Mouse (Mus musculus): ENCODE measurements at regions not wholly inside any gene's neighbourhood (a gene's known extent, or its start where the extent isn't known, plus 50 kb on each side); places are given as distances from the start of the nearest gene placed in this dataset.
A peak's percentile ranks its signal among the peaks of the same experiment; 100 is the strongest.

- no peak overlapping the region for H3K27ac ChIP-seq
- DNase-seq (ENCODE audit: low spot score) (no peak), ATAC-seq (ENCODE audit: low FRiP score) (no peak)
- H3K4me1 ChIP-seq (replicated peaks; ENCODE audit: control insufficient read depth, insufficient read depth, low read length) = no peaks in the 10 kb centered on the region
- H3K27me3 ChIP-seq (ENCODE audit: control insufficient read depth, insufficient read depth, low read length) = no peaks in the 10 kb centered on the region
- WGBS = 29% methylated on average over 1 of the region's 1 CpGs
- no peak overlapping the region for H3K9ac ChIP-seq
- no peak overlapping the region for H3K4me2 ChIP-seq (replicated peaks)
- no peaks in the 10 kb centered on the region for H3K9me3 ChIP-seq (ENCODE audit: control insufficient read depth, low read length)
- no peak overlapping the region for H3K4me3 ChIP-seq (replicated peaks; ENCODE audit: low read length)
- no peaks in the 10 kb centered on the region for H3K36me3 ChIP-seq (replicated peaks; ENCODE audit: control insufficient read depth, insufficient read depth)
These were observed 400.6 kb upstream of the Cypt12 start for GRCm38 (mm10) chr3:17547559-17548059.

GRCm38 (mm10) chr3:17582487-17582886 lies 365.7 kb upstream of the Cypt12 start:
- DNase-seq (ENCODE audit: low spot score) = peak; percentile 76
- peak overlapping the region; percentile 93 for H3K27ac ChIP-seq
- H3K9ac ChIP-seq = peak overlapping the region; percentile 54
- WGBS = 13% methylated on average over 9 of the region's 9 CpGs
- H3K27me3 ChIP-seq (ENCODE audit: control insufficient read depth, insufficient read depth, low read length) = no peaks in the 10 kb centered on the region
- H3K9me3 ChIP-seq (ENCODE audit: control insufficient read depth, low read length) = no peaks in the 10 kb centered on the region
- H3K4me1 ChIP-seq (replicated peaks; ENCODE audit: control insufficient read depth, insufficient read depth, low read length) = peaks cover 10% of the 10 kb centered on the region
- ATAC-seq (ENCODE audit: low FRiP score) = peak; percentile 61
- H3K36me3 ChIP-seq (replicated peaks; ENCODE audit: control insufficient read depth, insufficient read depth) = no peaks in the 10 kb centered on the region
- 0 out of 2 replicates have a peak overlapping the region, but pooled peaks have one; percentile 5 for H3K4me3 ChIP-seq (replicated peaks; ENCODE audit: low read length)
- peak overlapping the region; percentile 44 for H3K4me2 ChIP-seq (replicated peaks)

- Histone ChIP-seq H3K27ac (no peak overlapping the region), H3K4me1 (replicated peaks; ENCODE audit: control insufficient read depth, insufficient read depth, low read length) (no peaks in the 10 kb centered on the region), H3K27me3 (ENCODE audit: control insufficient read depth, insufficient read depth, low read length) (no peaks in the 10 kb centered on the region), H3K36me3 (replicated peaks; ENCODE audit: control insufficient read depth, insufficient read depth) (no peaks in the 10 kb centered on the region), H3K4me3 (replicated peaks; ENCODE audit: low read length) (no peak overlapping the region), H3K9ac (no peak overlapping the region), H3K9me3 (ENCODE audit: control insufficient read depth, low read length) (no peaks in the 10 kb centered on the region), H3K4me2 (replicated peaks) (no peak overlapping the region)
- peak; percentile 37; the same call in 1 of the 2 replicates for ATAC-seq (ENCODE audit: low FRiP score)
- no peak for DNase-seq (ENCODE audit: low spot score)
- WGBS = 62% methylated on average over 2 of the region's 2 CpGs
These were observed 358.2 kb upstream of the Cypt12 start for GRCm38 (mm10) chr3:17589956-17590546.

GRCm38 (mm10) chr3:17592463-17592862 lies 355.7 kb upstream of the Cypt12 start:
- WGBS = 20% methylated on average over 3 of the region's 3 CpGs
- Histone ChIP-seq H3K4me1 (replicated peaks; ENCODE audit: control insufficient read depth, insufficient read depth, low read length) (no peaks in the 10 kb centered on the region), H3K27me3 (ENCODE audit: control insufficient read depth, insufficient read depth, low read length) (no peaks in the 10 kb centered on the region), H3K27ac (no peak overlapping the region), H3K36me3 (replicated peaks; ENCODE audit: control insufficient read depth, insufficient read depth) (no peaks in the 10 kb centered on the region), H3K9me3 (ENCODE audit: control insufficient read depth, low read length) (no peaks in the 10 kb centered on the region), H3K9ac (no peak overlapping the region), H3K4me3 (replicated peaks; ENCODE audit: low read length) (no peak overlapping the region), H3K4me2 (replicated peaks) (no peak overlapping the region)
- DNase-seq (ENCODE audit: low spot score) (no peak), ATAC-seq (ENCODE audit: low FRiP score) (no peak)

- no peak overlapping the region for H3K9ac ChIP-seq
- H3K36me3 ChIP-seq (replicated peaks; ENCODE audit: control insufficient read depth, insufficient read depth) = no peaks in the 10 kb centered on the region
- no peaks in the 10 kb centered on the region for H3K4me1 ChIP-seq (replicated peaks; ENCODE audit: control insufficient read depth, insufficient read depth, low read length)
- no peak overlapping the region for H3K4me3 ChIP-seq (replicated peaks; ENCODE audit: low read length)
- H3K27ac ChIP-seq = no peak overlapping the region
- WGBS = 76% methylated on average over 2 of the region's 2 CpGs
- ATAC-seq (ENCODE audit: low FRiP score) (no peak), DNase-seq (ENCODE audit: low spot score) (no peak)
- no peaks in the 10 kb centered on the region for H3K9me3 ChIP-seq (ENCODE audit: control insufficient read depth, low read length)
- H3K27me3 ChIP-seq (ENCODE audit: control insufficient read depth, insufficient read depth, low read length) = no peaks in the 10 kb centered on the region
- H3K4me2 ChIP-seq (replicated peaks) = no peak overlapping the region
These were observed 351.8 kb upstream of the Cypt12 start for GRCm38 (mm10) chr3:17596365-17596764.

- H3K27ac ChIP-seq = no peak overlapping the region
- no peaks in the 10 kb centered on the region for H3K36me3 ChIP-seq (replicated peaks; ENCODE audit: control insufficient read depth, insufficient read depth)
- H3K4me1 ChIP-seq (replicated peaks; ENCODE audit: control insufficient read depth, insufficient read depth, low read length) = 0 out of 2 replicates have a peak, but pooled peaks cover 2% of the 10 kb centered on the region
- H3K4me3 ChIP-seq (replicated peaks; ENCODE audit: low read length) = no peak overlapping the region
- peaks cover 3% of the 10 kb centered on the region; the same call in 1 of the 2 replicates for H3K27me3 ChIP-seq (ENCODE audit: control insufficient read depth, insufficient read depth, low read length)
- DNase-seq (ENCODE audit: low spot score) = no peak
- no peaks in the 10 kb centered on the region for H3K9me3 ChIP-seq (ENCODE audit: control insufficient read depth, low read length)
- H3K4me2 ChIP-seq (replicated peaks) = no peak overlapping the region
- no peak overlapping the region for H3K9ac ChIP-seq
- no peak for ATAC-seq (ENCODE audit: low FRiP score)
- WGBS = 92% methylated on average over 1 of the region's 1 CpGs
These were observed 334.7 kb upstream of the Cypt12 start for GRCm38 (mm10) chr3:17613486-17613885.

- ATAC-seq (ENCODE audit: low FRiP score) (peak; percentile 93), DNase-seq (ENCODE audit: low spot score) (peak; percentile 88)
- Histone ChIP-seq H3K4me3 (replicated peaks; ENCODE audit: low read length) (no peak overlapping the region), H3K9ac (no peak overlapping the region), H3K36me3 (replicated peaks; ENCODE audit: control insufficient read depth, insufficient read depth) (no peaks in the 10 kb centered on the region), H3K4me1 (replicated peaks; ENCODE audit: control insufficient read depth, insufficient read depth, low read length) (peaks cover 14% of the 10 kb centered on the region; the same call in 1 of the 2 replicates), H3K27me3 (ENCODE audit: control insufficient read depth, insufficient read depth, low read length) (peaks cover 3% of the 10 kb centered on the region; the same call in 1 of the 2 replicates), H3K9me3 (ENCODE audit: control insufficient read depth, low read length) (no peaks in the 10 kb centered on the region), H3K4me2 (replicated peaks) (no peak overlapping the region), H3K27ac (peak overlapping the region; percentile 49; the same call in 1 of the 2 replicates)
- WGBS = 57% methylated on average over 2 of the region's 2 CpGs
These were observed 331.7 kb upstream of the Cypt12 start for GRCm38 (mm10) chr3:17616439-17617070.

GRCm38 (mm10) chr3:17619489-17619888 lies 328.7 kb upstream of the Cypt12 start:
- WGBS = 8% methylated on average over 2 of the region's 2 CpGs
- ATAC-seq (ENCODE audit: low FRiP score) = peak; percentile 56
- Histone ChIP-seq H3K36me3 (replicated peaks; ENCODE audit: control insufficient read depth, insufficient read depth) (no peaks in the 10 kb centered on the region), H3K9ac (peak overlapping the region; percentile 33), H3K4me1 (replicated peaks; ENCODE audit: control insufficient read depth, insufficient read depth, low read length) (peaks cover 14% of the 10 kb centered on the region; the same call in 1 of the 2 replicates), H3K27me3 (ENCODE audit: control insufficient read depth, insufficient read depth, low read length) (peaks cover 3% of the 10 kb centered on the region; the same call in 1 of the 2 replicates), H3K9me3 (ENCODE audit: control insufficient read depth, low read length) (no peaks in the 10 kb centered on the region), H3K4me3 (replicated peaks; ENCODE audit: low read length) (no peak overlapping the region), H3K27ac (peak overlapping the region; percentile 94), H3K4me2 (replicated peaks) (peak overlapping the region; percentile 47)
- DNase-seq (ENCODE audit: low spot score) = peak; percentile 50

- no peak overlapping the region for H3K4me3 ChIP-seq (replicated peaks; ENCODE audit: low read length)
- no peaks in the 10 kb centered on the region for H3K9me3 ChIP-seq (ENCODE audit: control insufficient read depth, low read length)
- H3K36me3 ChIP-seq (replicated peaks; ENCODE audit: control insufficient read depth, insufficient read depth) = no peaks in the 10 kb centered on the region
- peak overlapping the region; percentile 94 for H3K27ac ChIP-seq
- H3K9ac ChIP-seq = peak overlapping the region; percentile 33
- 8% methylated on average over 2 of the region's 2 CpGs for WGBS
- peak; percentile 93 for ATAC-seq (ENCODE audit: low FRiP score)
- H3K4me2 ChIP-seq (replicated peaks) = peak overlapping the region; percentile 47
- peaks cover 3% of the 10 kb centered on the region; the same call in 1 of the 2 replicates for H3K27me3 ChIP-seq (ENCODE audit: control insufficient read depth, insufficient read depth, low read length)
- peaks cover 14% of the 10 kb centered on the region; the same call in 1 of the 2 replicates for H3K4me1 ChIP-seq (replicated peaks; ENCODE audit: control insufficient read depth, insufficient read depth, low read length)
- peak; percentile 78 for DNase-seq (ENCODE audit: low spot score)
These were observed 328.3 kb upstream of the Cypt12 start for GRCm38 (mm10) chr3:17619890-17620289.

Measured in hindbrain, embryonic 14.5 days (tissue).